Mouse (Mus musculus): ENCODE results near the gene Gm4187. TPM values are rescaled to one million over a fixed set of nuclear protein-coding genes. Genes with fewer than 3 reads are reported as not detected.
"Not testable (repeated sequence)": the region's sequence is repeated elsewhere in the genome, so short reads cannot be mapped to it uniquely, and the experiment has no call there.

The Gm4187 gene
- not detected in 2 replicates for polyA plus RNA-seq (2014; fragmentation: Nextera tagmentation; extraction: Ambion mirVana)

DNA sequence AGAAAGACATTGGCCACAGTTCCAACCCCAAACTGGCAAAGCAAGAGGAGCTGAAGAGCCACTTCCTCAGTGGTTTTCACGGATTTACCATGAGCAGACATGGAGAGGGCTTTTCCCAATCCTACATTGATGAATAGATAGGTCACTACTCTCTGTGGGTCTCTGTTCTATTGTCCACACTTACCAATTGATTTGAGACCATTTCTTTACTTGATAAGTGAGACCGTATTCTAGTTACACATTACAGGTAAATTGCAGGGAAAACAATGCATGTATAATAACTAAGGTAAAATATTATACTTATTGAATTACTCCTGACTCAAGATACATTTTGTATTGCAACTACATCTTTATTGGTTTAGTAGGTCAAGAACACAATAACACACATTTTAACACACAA is at the start of gene Gm4187:
Gm4187 (minus strand) TSS at position 101 of the 400 bp plus-strand sequence.
- WGBS: no CpG with 5 or more reads among the region's 2 CpGs

DNA sequence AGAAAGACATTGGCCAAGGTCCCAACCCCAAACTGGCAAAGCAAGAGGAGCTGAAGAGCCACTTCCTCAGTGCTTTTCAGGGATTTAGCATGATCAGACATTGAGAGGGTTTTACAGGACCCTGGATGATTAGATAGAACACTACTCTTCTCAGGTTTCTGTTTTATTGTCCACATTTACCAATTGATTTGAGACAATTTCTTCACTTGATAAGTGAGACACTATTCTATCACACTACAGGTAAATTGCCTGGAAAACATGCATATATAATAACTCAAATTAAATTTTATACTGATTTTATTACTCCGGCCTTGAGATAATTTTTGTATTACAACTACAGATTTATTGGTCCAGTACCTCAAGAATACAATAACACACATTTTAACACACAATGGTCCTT is 41.4 kb upstream of the Gm4187 start, which contains the start of gene Gm8660:
Gm8660 (minus strand) TSS at position 101 of the 400 bp plus-strand sequence.
- H3K36me3 ChIP-seq (ENCODE audit: control insufficient read depth, insufficient read depth, low read length); H3K27me3 ChIP-seq (replicated peaks; ENCODE audit: control insufficient read depth, insufficient read depth, low read length); H3K9me3 ChIP-seq (ENCODE audit: control insufficient read depth, low read length); H3K27ac ChIP-seq (replicated peaks; ENCODE audit: low read depth, low read length); H3K4me1 ChIP-seq (ENCODE audit: control insufficient read depth, insufficient read depth, low read length); DNase-seq (ENCODE audit: low spot score); H3K4me3 ChIP-seq (ENCODE audit: low read depth, low read length); H3K9ac ChIP-seq (ENCODE audit: low read depth, low read length); ATAC-seq (ENCODE audit: low read depth); H3K4me2 ChIP-seq (ENCODE audit: low read depth, low read length): not testable (repeated sequence)
- WGBS: no CpG with 5 or more reads among the region's 1 CpGs

More for the DNA sequence above, at the start of gene Gm4187:
- not testable (repeated sequence) for H3K36me3 ChIP-seq (ENCODE audit: control insufficient read depth, insufficient read depth, low read length); H3K27ac ChIP-seq (replicated peaks; ENCODE audit: low read depth, low read length); H3K4me3 ChIP-seq (ENCODE audit: low read depth, low read length); H3K9ac ChIP-seq (ENCODE audit: low read depth, low read length); H3K9me3 ChIP-seq (ENCODE audit: control insufficient read depth, low read length); H3K4me2 ChIP-seq (ENCODE audit: low read depth, low read length); ATAC-seq (ENCODE audit: low read depth); H3K4me1 ChIP-seq (ENCODE audit: control insufficient read depth, insufficient read depth, low read length); DNase-seq (ENCODE audit: low spot score); H3K27me3 ChIP-seq (replicated peaks; ENCODE audit: control insufficient read depth, insufficient read depth, low read length)

Other genes with a start within 250 kb of the Gm4187 start
- gene Gm16451, start 211.5 kb downstream of the Gm4187 start, polyA plus RNA-seq (2014; fragmentation: Nextera tagmentation; extraction: Ambion mirVana): not detected in 2 replicates
- not detected in 2 replicates for gene Gm10666, start 195.0 kb downstream of the Gm4187 start, polyA plus RNA-seq (2014; fragmentation: Nextera tagmentation; extraction: Ambion mirVana)
- gene Vmn1r142, start 165.7 kb downstream of the Gm4187 start, polyA plus RNA-seq (2014; fragmentation: Nextera tagmentation; extraction: Ambion mirVana): not detected in 2 replicates
- gene Vmn1r143, start 140.3 kb downstream of the Gm4187 start, polyA plus RNA-seq (2014; fragmentation: Nextera tagmentation; extraction: Ambion mirVana): not detected in 2 replicates
- gene Gm8653, start 128.5 kb downstream of the Gm4187 start, polyA plus RNA-seq (2014; fragmentation: Nextera tagmentation; extraction: Ambion mirVana): not detected in 2 replicates
- gene Gm8453, start 100.2 kb downstream of the Gm4187 start, polyA plus RNA-seq (2014; fragmentation: Nextera tagmentation; extraction: Ambion mirVana): not detected in 2 replicates
- not detected in 2 replicates for gene Gm8660, start 41.3 kb upstream of the Gm4187 start, polyA plus RNA-seq (2014; fragmentation: Nextera tagmentation; extraction: Ambion mirVana)
- gene Vmn1r148, start 83.9 kb upstream of the Gm4187 start, polyA plus RNA-seq (2014; fragmentation: Nextera tagmentation; extraction: Ambion mirVana): not detected in 2 replicates
- not detected in 2 replicates for gene Vmn1r149, start 108.5 kb upstream of the Gm4187 start, polyA plus RNA-seq (2014; fragmentation: Nextera tagmentation; extraction: Ambion mirVana)
- gene Gm10665, start 134.4 kb upstream of the Gm4187 start, polyA plus RNA-seq (2014; fragmentation: Nextera tagmentation; extraction: Ambion mirVana): not detected in 2 replicates
- gene Vmn1r151, start 170.0 kb upstream of the Gm4187 start, polyA plus RNA-seq (2014; fragmentation: Nextera tagmentation; extraction: Ambion mirVana): not detected in 2 replicates
- gene Vmn1r152, start 193.2 kb upstream of the Gm4187 start, polyA plus RNA-seq (2014; fragmentation: Nextera tagmentation; extraction: Ambion mirVana): not detected in 2 replicates
- not detected in 2 replicates for gene Gm8677, start 205.2 kb upstream of the Gm4187 start, polyA plus RNA-seq (2014; fragmentation: Nextera tagmentation; extraction: Ambion mirVana)
- gene Gm4201, start 235.6 kb upstream of the Gm4187 start, polyA plus RNA-seq (2014; fragmentation: Nextera tagmentation; extraction: Ambion mirVana): not detected in 2 replicates